Mouse (Mus musculus): ENCODE measurements at regions not wholly inside any gene's neighbourhood (a gene's known extent, or its start where the extent isn't known, plus 50 kb on each side); places are given as distances from the start of the nearest gene placed in this dataset.

DNA sequence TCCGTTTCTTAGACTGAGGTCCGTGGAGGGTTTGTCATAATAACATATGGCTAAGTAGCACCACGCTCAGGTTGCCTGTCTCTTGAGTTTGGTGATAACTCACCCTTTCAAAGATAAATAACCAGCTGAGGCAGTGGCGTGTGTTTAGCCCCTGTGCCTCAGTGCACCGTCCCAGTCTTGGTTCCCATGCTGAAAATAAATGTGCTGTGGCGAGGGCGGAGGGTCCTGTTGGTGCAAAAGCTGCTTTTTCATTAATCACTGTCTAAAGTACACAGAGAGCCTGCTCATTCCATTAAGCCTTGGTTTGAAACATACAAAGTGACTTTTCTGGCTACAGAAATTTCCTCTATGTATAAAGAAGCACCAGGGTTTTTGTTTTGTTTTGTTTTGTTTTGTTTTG is 439.8 kb upstream of the Fam84a start:
- Histone ChIP-seq H3K36me3 (replicated peaks; ENCODE audit: control insufficient read depth, insufficient read depth) (no peaks in the 10 kb centered on the region), H3K27ac (no peak overlapping the region)
- 62% methylated on average over 7 of the region's 7 CpGs for WGBS

DNA sequence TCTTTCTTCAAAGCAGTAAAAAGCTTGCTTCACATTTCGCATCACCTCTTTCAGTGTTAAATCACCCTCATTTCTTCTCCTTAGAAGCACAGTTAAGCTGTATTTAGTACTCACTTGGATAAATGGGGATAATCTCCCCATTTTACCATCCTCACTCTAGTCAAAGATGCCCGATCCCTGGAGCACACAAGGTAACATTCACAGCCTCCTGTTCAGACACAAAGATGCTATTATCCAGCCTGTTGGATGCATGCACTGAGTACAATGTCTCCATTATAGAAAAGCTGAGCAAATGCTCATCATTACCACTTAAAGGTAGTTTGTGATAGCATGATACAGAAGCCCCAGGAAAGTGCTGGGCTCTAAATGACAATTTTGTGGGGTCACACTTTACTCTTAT is 422.4 kb upstream of the Fam84a start:
- Histone ChIP-seq H3K27ac (no peak overlapping the region), H3K9ac (no peak overlapping the region), H3K27me3 (ENCODE audit: control insufficient read depth, insufficient read depth, low read length) (no peaks in the 10 kb centered on the region), H3K4me3 (replicated peaks; ENCODE audit: low read length) (no peak overlapping the region), H3K4me1 (replicated peaks; ENCODE audit: control insufficient read depth, insufficient read depth, low read length) (no peaks in the 10 kb centered on the region), H3K4me2 (replicated peaks) (no peak overlapping the region), H3K36me3 (replicated peaks; ENCODE audit: control insufficient read depth, insufficient read depth) (no peaks in the 10 kb centered on the region), H3K9me3 (ENCODE audit: control insufficient read depth, low read length) (no peaks in the 10 kb centered on the region)
- DNase-seq (ENCODE audit: low spot score) = no peak
- 68% methylated on average over 2 of the region's 2 CpGs for WGBS
- no peak for ATAC-seq (ENCODE audit: low FRiP score)

More for the DNA sequence above, 439.8 kb upstream of the Fam84a start:
- no peak for DNase-seq (ENCODE audit: low spot score)
- H3K9me3 ChIP-seq (ENCODE audit: control insufficient read depth, low read length) = no peaks in the 10 kb centered on the region
- H3K9ac ChIP-seq = no peak overlapping the region
- no peak overlapping the region for H3K4me3 ChIP-seq (replicated peaks; ENCODE audit: low read length)
- no peaks in the 10 kb centered on the region for H3K27me3 ChIP-seq (ENCODE audit: control insufficient read depth, insufficient read depth, low read length)
- H3K4me2 ChIP-seq (replicated peaks) = no peak overlapping the region
- no peaks in the 10 kb centered on the region for H3K4me1 ChIP-seq (replicated peaks; ENCODE audit: control insufficient read depth, insufficient read depth, low read length)
- ATAC-seq (ENCODE audit: low FRiP score) = no peak

DNA sequence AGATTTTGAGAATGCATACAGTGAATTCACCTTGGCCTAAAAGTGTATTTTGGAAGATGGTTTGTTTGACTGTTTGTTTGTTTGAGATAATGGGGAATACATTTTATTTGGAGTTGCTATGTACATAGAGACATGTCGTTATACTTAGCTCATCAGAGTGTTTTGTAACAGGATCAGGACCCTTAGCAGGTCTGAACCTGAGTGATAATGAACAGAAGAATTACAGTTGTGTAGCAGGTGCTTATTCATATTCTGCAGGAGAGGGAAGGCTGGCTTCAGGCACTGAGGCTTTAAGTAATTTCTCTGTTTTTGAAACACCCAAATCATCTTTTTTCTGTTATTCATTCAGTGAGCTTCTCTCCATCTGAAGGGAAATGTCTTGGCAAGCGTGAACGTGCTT is 413.1 kb upstream of the Fam84a start:
- H3K9me3 ChIP-seq (ENCODE audit: control insufficient read depth, low read length) = no peaks in the 10 kb centered on the region
- no peaks in the 10 kb centered on the region for H3K27me3 ChIP-seq (ENCODE audit: control insufficient read depth, insufficient read depth, low read length)
- no peak overlapping the region for H3K4me3 ChIP-seq (replicated peaks; ENCODE audit: low read length)
- DNase-seq (ENCODE audit: low spot score) = no peak
- no peaks in the 10 kb centered on the region for H3K36me3 ChIP-seq (replicated peaks; ENCODE audit: control insufficient read depth, insufficient read depth)
- WGBS = 47% methylated on average over 3 of the region's 3 CpGs
- H3K4me2 ChIP-seq (replicated peaks) = no peak overlapping the region
- no peak for ATAC-seq (ENCODE audit: low FRiP score)
- H3K9ac ChIP-seq = no peak overlapping the region
- no peaks in the 10 kb centered on the region for H3K4me1 ChIP-seq (replicated peaks; ENCODE audit: control insufficient read depth, insufficient read depth, low read length)
- H3K27ac ChIP-seq = no peak overlapping the region

DNA sequence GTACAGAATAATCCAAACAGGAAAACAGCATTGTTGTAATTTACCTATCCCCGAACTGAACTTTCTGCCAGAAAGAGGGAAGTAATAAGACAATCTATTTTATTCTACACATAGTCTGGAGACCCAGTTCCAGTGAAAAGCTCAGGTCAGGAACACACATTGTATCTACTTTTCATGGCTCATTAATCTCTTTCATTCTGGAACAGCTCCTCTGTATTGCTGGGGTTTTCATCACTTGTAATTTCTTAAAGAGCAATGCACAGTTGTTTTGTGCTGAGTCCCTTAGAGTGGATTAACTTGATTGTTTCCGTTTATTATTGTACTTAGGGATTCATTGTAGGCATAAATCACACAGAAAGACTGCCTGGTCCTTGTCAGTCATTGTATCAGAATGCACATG is 400.3 kb upstream of the Fam84a start:
- 23% methylated on average over 2 of the region's 2 CpGs for WGBS
- Histone ChIP-seq H3K27ac (no peak overlapping the region), H3K9me3 (ENCODE audit: control insufficient read depth, low read length) (no peaks in the 10 kb centered on the region), H3K27me3 (ENCODE audit: control insufficient read depth, insufficient read depth, low read length) (no peaks in the 10 kb centered on the region), H3K9ac (no peak overlapping the region), H3K4me3 (replicated peaks; ENCODE audit: low read length) (no peak overlapping the region), H3K4me2 (replicated peaks) (no peak overlapping the region), H3K36me3 (replicated peaks; ENCODE audit: control insufficient read depth, insufficient read depth) (no peaks in the 10 kb centered on the region), H3K4me1 (replicated peaks; ENCODE audit: control insufficient read depth, insufficient read depth, low read length) (no peaks in the 10 kb centered on the region; the same call in 1 of the 2 replicates)
- peak; percentile 26 for DNase-seq (ENCODE audit: low spot score)
- ATAC-seq (ENCODE audit: low FRiP score) = no peak

- DNase-seq (ENCODE audit: low spot score) (no peak), ATAC-seq (ENCODE audit: low FRiP score) (no peak)
- 63% methylated on average over 2 of the region's 2 CpGs for WGBS
- H3K4me1 ChIP-seq (replicated peaks; ENCODE audit: control insufficient read depth, insufficient read depth, low read length) = no peaks in the 10 kb centered on the region; the same call in 1 of the 2 replicates
- H3K36me3 ChIP-seq (replicated peaks; ENCODE audit: control insufficient read depth, insufficient read depth) = no peaks in the 10 kb centered on the region
- no peak overlapping the region for H3K27ac ChIP-seq
- H3K4me3 ChIP-seq (replicated peaks; ENCODE audit: low read length) = no peak overlapping the region
- no peak overlapping the region for H3K4me2 ChIP-seq (replicated peaks)
- no peak overlapping the region for H3K9ac ChIP-seq
- no peaks in the 10 kb centered on the region for H3K27me3 ChIP-seq (ENCODE audit: control insufficient read depth, insufficient read depth, low read length)
- no peaks in the 10 kb centered on the region for H3K9me3 ChIP-seq (ENCODE audit: control insufficient read depth, low read length)
Observed at GRCm38 (mm10) chr12:14549271-14549670, 397.4 kb upstream of the Fam84a start.

GRCm38 (mm10) chr12:14521773-14522172 is 369.9 kb upstream of the Fam84a start:
- ATAC-seq (ENCODE audit: low FRiP score) = no peak
- no peaks in the 10 kb centered on the region for H3K4me1 ChIP-seq (replicated peaks; ENCODE audit: control insufficient read depth, insufficient read depth, low read length)
- WGBS = 64% methylated on average over 1 of the region's 1 CpGs
- no peaks in the 10 kb centered on the region for H3K9me3 ChIP-seq (ENCODE audit: control insufficient read depth, low read length)
- no peaks in the 10 kb centered on the region for H3K27me3 ChIP-seq (ENCODE audit: control insufficient read depth, insufficient read depth, low read length)
- no peak for DNase-seq (ENCODE audit: low spot score)
- H3K9ac ChIP-seq = no peak overlapping the region
- no peak overlapping the region for H3K4me2 ChIP-seq (replicated peaks)
- no peak overlapping the region for H3K27ac ChIP-seq
- H3K36me3 ChIP-seq (replicated peaks; ENCODE audit: control insufficient read depth, insufficient read depth) = no peaks in the 10 kb centered on the region
- no peak overlapping the region for H3K4me3 ChIP-seq (replicated peaks; ENCODE audit: low read length)

DNA sequence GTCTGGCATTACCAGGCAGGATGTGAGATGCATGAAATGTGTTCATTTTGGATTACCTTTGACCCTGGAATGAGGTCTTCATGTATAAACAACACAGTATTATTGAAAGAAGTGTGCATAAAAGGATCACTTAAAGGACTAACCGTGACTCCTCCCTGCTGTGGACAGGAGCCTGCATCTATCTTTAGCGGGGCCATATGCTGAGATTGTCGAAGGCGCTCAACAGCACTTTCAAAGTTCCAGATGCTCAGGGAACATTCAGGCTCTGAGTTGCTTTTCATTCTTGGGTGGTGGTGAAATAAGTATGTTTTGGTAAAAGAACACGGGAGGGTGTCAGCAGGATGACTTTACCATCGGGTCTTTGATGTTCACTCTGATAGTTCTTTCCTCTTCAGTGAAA is 363.7 kb upstream of the Fam84a start:
- WGBS = 81% methylated on average over 6 of the region's 6 CpGs
- DNase-seq (ENCODE audit: low spot score) = no peak
- ATAC-seq (ENCODE audit: low FRiP score) = no peak
- Histone ChIP-seq H3K4me2 (replicated peaks) (no peak overlapping the region), H3K9ac (no peak overlapping the region), H3K27ac (no peak overlapping the region), H3K27me3 (ENCODE audit: control insufficient read depth, insufficient read depth, low read length) (no peaks in the 10 kb centered on the region), H3K4me1 (replicated peaks; ENCODE audit: control insufficient read depth, insufficient read depth, low read length) (no peaks in the 10 kb centered on the region), H3K36me3 (replicated peaks; ENCODE audit: control insufficient read depth, insufficient read depth) (no peaks in the 10 kb centered on the region), H3K4me3 (replicated peaks; ENCODE audit: low read length) (no peak overlapping the region), H3K9me3 (ENCODE audit: control insufficient read depth, low read length) (no peaks in the 10 kb centered on the region)

All from hindbrain, embryonic 14.5 days (tissue).